Mouse (Mus musculus): ENCODE data around the gene Cdca7l. TPM values are rescaled to one million over a fixed set of nuclear protein-coding genes. Genes with fewer than 3 reads are reported as not detected.
"Not testable (repeated sequence)": the region's sequence is repeated elsewhere in the genome, so short reads cannot be mapped to it uniquely, and the experiment has no call there.

Gene Cdca7l
- polyA plus RNA-seq, 1 experiment from 2014 or later: 41.5 TPM

GRCm38 (mm10) chr12:117872265-117872664, 68.2 kb downstream of the Cdca7l start:
- Histone ChIP-seq H3K4me3 (no peak overlapping the region), H3K27me3 (no peaks in the 10 kb centered on the region), H3K4me2 (no peak overlapping the region), H3K9me3 (no peaks in the 10 kb centered on the region), H3K36me3 (peaks cover 46% of the 10 kb centered on the region), H3K4me1 (no peaks in the 10 kb centered on the region), H3K9ac (no peak overlapping the region), H3K27ac (no peak overlapping the region)
- WGBS: 66% methylated on average over 5 of the region's 5 CpGs
- no peak for ATAC-seq (ENCODE audit: insufficient number of reproducible peaks, low FRiP score, low TSS enrichment, low read depth)

DNA sequence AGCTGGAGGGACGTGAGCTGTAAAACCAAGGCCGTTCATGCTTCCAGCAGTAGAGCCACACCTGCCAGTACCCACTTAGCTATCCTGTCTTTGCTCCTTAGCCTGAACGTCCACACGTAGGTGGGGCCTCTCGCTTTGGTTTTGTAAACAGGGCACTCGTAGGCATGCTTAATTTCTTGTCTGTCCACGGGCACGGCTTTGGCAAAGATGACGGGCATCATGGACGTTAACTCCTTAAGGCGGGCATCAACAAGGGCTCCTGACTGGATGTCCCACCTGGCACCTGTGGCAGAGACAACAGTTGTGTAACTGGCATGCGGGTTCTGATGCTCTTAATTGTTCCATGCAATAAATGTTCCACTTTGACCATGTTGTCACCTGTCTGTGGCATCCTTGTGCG, 74.3 kb downstream of the Cdca7l start:
- no peak overlapping the region for H3K9ac ChIP-seq
- no peak overlapping the region for H3K27ac ChIP-seq
- H3K36me3 ChIP-seq: peaks cover 40% of the 10 kb centered on the region
- no peaks in the 10 kb centered on the region for H3K9me3 ChIP-seq
- H3K27me3 ChIP-seq: no peaks in the 10 kb centered on the region
- ATAC-seq (ENCODE audit: insufficient number of reproducible peaks, low FRiP score, low TSS enrichment, low read depth): no peak
- no peaks in the 10 kb centered on the region for H3K4me1 ChIP-seq
- WGBS: 93% methylated on average over 13 of the region's 13 CpGs
- no peak overlapping the region for H3K4me3 ChIP-seq
- no peak overlapping the region for H3K4me2 ChIP-seq

DNA sequence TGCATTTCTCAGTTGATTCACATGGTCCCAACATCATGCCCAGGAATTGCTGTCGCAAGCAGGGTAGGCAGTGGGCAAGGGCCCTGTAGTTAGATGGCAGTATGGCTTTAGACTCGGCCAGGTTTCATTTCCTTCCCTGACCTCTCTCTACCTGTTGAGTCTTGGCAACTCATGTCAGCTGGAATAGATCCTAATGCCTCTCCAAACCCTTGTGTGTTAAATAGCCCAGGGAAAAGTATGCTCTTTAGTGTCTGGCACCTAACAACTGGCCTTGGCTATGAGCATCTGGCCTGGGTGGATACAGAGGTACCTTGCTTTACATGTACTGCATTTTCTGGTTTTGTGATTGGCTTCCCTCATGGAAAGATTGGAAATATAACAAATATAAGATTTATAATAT, 80.5 kb downstream of the Cdca7l start:
- no peak overlapping the region for H3K27ac ChIP-seq
- no peaks in the 10 kb centered on the region for H3K27me3 ChIP-seq
- 0 out of 2 replicates have a peak, but pooled peaks cover 3% of the 10 kb centered on the region for H3K36me3 ChIP-seq
- no peak overlapping the region for H3K4me3 ChIP-seq
- 83% methylated on average over 2 of the region's 2 CpGs for WGBS
- H3K4me2 ChIP-seq: no peak overlapping the region
- H3K4me1 ChIP-seq: no peaks in the 10 kb centered on the region
- H3K9me3 ChIP-seq: no peaks in the 10 kb centered on the region
- no peak for ATAC-seq (ENCODE audit: insufficient number of reproducible peaks, low FRiP score, low TSS enrichment, low read depth)
- no peak overlapping the region for H3K9ac ChIP-seq

- Histone ChIP-seq H3K9me3 (no peaks in the 10 kb centered on the region), H3K9ac (no peak overlapping the region), H3K27ac (no peak overlapping the region), H3K4me2 (no peak overlapping the region), H3K36me3 (no peaks in the 10 kb centered on the region), H3K4me3 (no peak overlapping the region), H3K4me1 (no peaks in the 10 kb centered on the region), H3K27me3 (no peaks in the 10 kb centered on the region)
- WGBS: 72% methylated on average over 3 of the region's 3 CpGs
- ATAC-seq (ENCODE audit: insufficient number of reproducible peaks, low FRiP score, low TSS enrichment, low read depth): no peak
Observed at GRCm38 (mm10) chr12:117887422-117887821, 83.3 kb downstream of the Cdca7l start.

- H3K27me3 ChIP-seq; H3K36me3 ChIP-seq; H3K9me3 ChIP-seq; H3K4me2 ChIP-seq; H3K9ac ChIP-seq; H3K27ac ChIP-seq; H3K4me1 ChIP-seq; H3K4me3 ChIP-seq; ATAC-seq (ENCODE audit: insufficient number of reproducible peaks, low FRiP score, low TSS enrichment, low read depth): not testable (repeated sequence)
- WGBS: 67% methylated on average over 1 of the region's 4 CpGs
Observed at GRCm38 (mm10) chr12:117900798-117901197, 96.7 kb downstream of the Cdca7l start.

GRCm38 (mm10) chr12:117901352-117901751, 97.3 kb downstream of the Cdca7l start:
- not testable (repeated sequence) for H3K9me3 ChIP-seq; H3K4me3 ChIP-seq; H3K27me3 ChIP-seq; H3K4me1 ChIP-seq; H3K36me3 ChIP-seq; H3K27ac ChIP-seq; H3K9ac ChIP-seq; ATAC-seq (ENCODE audit: insufficient number of reproducible peaks, low FRiP score, low TSS enrichment, low read depth); H3K4me2 ChIP-seq
- WGBS: 74% methylated on average over 2 of the region's 4 CpGs

- H3K27ac ChIP-seq: no peak overlapping the region
- no peaks in the 10 kb centered on the region for H3K36me3 ChIP-seq
- no peak overlapping the region for H3K4me2 ChIP-seq
- ATAC-seq (ENCODE audit: insufficient number of reproducible peaks, low FRiP score, low TSS enrichment, low read depth): no peak
- H3K27me3 ChIP-seq: no peaks in the 10 kb centered on the region
- H3K4me1 ChIP-seq: no peaks in the 10 kb centered on the region
- WGBS: 87% methylated on average over 8 of the region's 8 CpGs
- H3K9me3 ChIP-seq: no peaks in the 10 kb centered on the region
- no peak overlapping the region for H3K4me3 ChIP-seq
- H3K9ac ChIP-seq: no peak overlapping the region
Observed at GRCm38 (mm10) chr12:117903671-117904070, 99.6 kb downstream of the Cdca7l start.

DNA sequence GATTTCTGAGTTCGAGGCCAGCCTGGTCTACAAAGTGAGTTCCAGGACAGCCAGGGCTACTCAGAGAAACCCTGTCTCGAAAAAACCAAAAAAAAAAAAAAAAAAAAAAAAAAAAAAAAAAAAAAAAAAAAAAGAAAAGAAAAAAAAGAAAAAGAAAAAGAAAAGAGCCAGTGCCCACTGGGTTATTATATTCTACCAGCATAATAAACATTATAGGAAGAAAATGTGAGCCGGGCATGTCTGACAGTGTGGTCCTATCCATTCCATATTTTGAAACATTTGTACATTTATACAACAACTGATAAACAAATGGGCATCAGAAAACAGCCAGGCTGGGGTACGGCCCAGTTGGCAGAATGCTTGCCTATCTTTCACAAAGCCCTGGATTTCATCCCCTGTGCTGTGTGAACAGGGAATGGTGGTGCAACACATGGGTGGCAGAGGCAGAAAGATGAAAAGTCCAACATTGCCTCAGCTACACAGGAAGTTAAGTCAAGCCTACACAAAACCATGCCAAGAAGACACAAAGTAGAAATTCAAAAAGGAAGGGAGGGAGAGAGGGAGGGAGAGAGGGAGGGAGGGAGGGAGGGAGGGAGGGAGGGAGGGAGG, 101.2 kb downstream of the Cdca7l start:
- H3K27me3 ChIP-seq; H3K4me1 ChIP-seq; H3K4me3 ChIP-seq; H3K4me2 ChIP-seq; H3K9ac ChIP-seq; H3K27ac ChIP-seq; H3K36me3 ChIP-seq; ATAC-seq (ENCODE audit: insufficient number of reproducible peaks, low FRiP score, low TSS enrichment, low read depth); H3K9me3 ChIP-seq: not testable (repeated sequence)
- WGBS: 80% methylated on average over 4 of the region's 4 CpGs

- Histone ChIP-seq H3K4me3 (no peak overlapping the region), H3K27me3 (no peaks in the 10 kb centered on the region), H3K4me2 (no peak overlapping the region), H3K36me3 (no peaks in the 10 kb centered on the region), H3K9me3 (no peaks in the 10 kb centered on the region), H3K4me1 (0 out of 2 replicates have a peak, but pooled peaks cover 3% of the 10 kb centered on the region), H3K9ac (no peak overlapping the region), H3K27ac (no peak overlapping the region)
- WGBS: 80% methylated on average over 1 of the region's 1 CpGs
- no peak for ATAC-seq (ENCODE audit: insufficient number of reproducible peaks, low FRiP score, low TSS enrichment, low read depth)
Observed at GRCm38 (mm10) chr12:117911396-117911795, 107.3 kb downstream of the Cdca7l start.

GRCm38 (mm10) chr12:117914613-117915245, 110.6 kb downstream of the Cdca7l start:
- ATAC-seq (ENCODE audit: insufficient number of reproducible peaks, low FRiP score, low TSS enrichment, low read depth): no peak
- Histone ChIP-seq H3K36me3 (no peaks in the 10 kb centered on the region), H3K4me2 (no peak overlapping the region), H3K4me1 (0 out of 2 replicates have a peak, but pooled peaks cover 3% of the 10 kb centered on the region), H3K27me3 (no peaks in the 10 kb centered on the region), H3K27ac (no peak overlapping the region), H3K9ac (no peak overlapping the region), H3K9me3 (no peaks in the 10 kb centered on the region), H3K4me3 (no peak overlapping the region)
- WGBS: 16% methylated on average over 10 of the region's 10 CpGs

DNA sequence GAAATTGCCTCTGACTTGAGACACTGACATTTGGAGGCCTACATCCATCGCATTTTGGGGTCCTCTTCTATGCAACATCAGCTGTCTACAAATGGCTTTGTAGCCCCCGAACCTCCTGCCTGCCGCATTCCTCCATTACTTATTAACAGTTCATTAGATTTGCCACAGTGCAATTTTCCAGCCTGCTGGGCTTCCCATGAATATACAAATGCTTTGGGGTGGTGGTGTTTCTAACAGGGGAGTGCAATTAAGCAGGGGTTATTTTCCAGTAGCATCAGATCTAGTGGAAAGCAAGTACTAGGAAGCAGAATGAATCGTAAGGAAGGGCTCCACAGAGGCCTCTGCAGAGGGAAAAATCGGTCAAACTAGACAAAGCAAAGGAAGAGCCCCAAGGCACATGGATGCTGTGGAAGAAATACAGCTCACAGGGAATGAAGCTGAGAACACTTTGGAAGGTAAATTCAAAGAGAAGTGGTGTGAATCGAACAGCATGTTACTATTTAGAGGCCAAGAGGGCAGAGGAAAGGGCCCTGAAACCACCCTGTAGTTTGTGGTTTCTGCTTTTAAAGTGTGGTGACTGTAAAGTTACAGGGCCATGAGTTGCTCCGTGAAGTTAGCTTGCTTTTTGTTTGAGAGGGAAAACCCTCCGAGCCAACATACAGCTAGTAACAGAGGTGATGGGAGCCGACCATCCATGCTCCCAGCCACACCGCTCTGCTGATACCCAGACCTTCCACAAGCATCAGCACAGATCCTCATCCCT, 111.9 kb downstream of the Cdca7l start:
- Histone ChIP-seq H3K4me2 (no peak overlapping the region), H3K4me3 (no peak overlapping the region), H3K36me3 (no peaks in the 10 kb centered on the region), H3K27ac (no peak overlapping the region), H3K9me3 (no peaks in the 10 kb centered on the region), H3K9ac (no peak overlapping the region), H3K27me3 (no peaks in the 10 kb centered on the region), H3K4me1 (0 out of 2 replicates have a peak, but pooled peaks cover 3% of the 10 kb centered on the region)
- 48% methylated on average over 10 of the region's 10 CpGs for WGBS
- ATAC-seq (ENCODE audit: insufficient number of reproducible peaks, low FRiP score, low TSS enrichment, low read depth): no peak
